Mouse (Mus musculus) testis, adult 2 months (tissue): ENCODE measurements around the gene Clspn. TPM values are rescaled to one million over a fixed set of nuclear protein-coding genes. Genes with fewer than 3 reads are reported as not detected.
A peak's percentile ranks its signal among the peaks of the same experiment; 100 is the strongest.

Experiments
- H3K27ac ChIP-seq: fragments of 200-500 bp; 2 replicates; pipeline ENCODE4 v1.5.1; 2012; ENCODE audit warnings: low read depth, low read length; ENCODE audit not compliant: control insufficient read depth, insufficient read depth
- H3K27me3 ChIP-seq: fragments of 200-500 bp; 2 replicates; pipeline ENCODE4 v1.6.1; 2012; ENCODE audit warnings: mild to moderate bottlenecking, low read length, moderate library complexity; ENCODE audit not compliant: control insufficient read depth, insufficient read depth
- H3K36me3 ChIP-seq: fragments of 200-500 bp; 2 replicates; pipeline ENCODE4 v1.6.1; 2012; ENCODE audit warnings: mild to moderate bottlenecking, low read length; ENCODE audit not compliant: control insufficient read depth, insufficient read depth
- H3K4me1 ChIP-seq: fragments of 200-500 bp; 2 replicates; pipeline ENCODE4 v1.6.1; 2012; ENCODE audit warnings: low read length; ENCODE audit not compliant: control insufficient read depth, insufficient read depth
- H3K4me3 ChIP-seq: fragments of 200-500 bp; 2 replicates; pipeline ENCODE4 v1.5.1; 2012; ENCODE audit warnings: low read depth, mild to moderate bottlenecking, low read length, moderate library complexity, mixed read lengths; ENCODE audit not compliant: control insufficient read depth
- CTCF ChIP-seq: fragments of 200-500 bp; IDR thresholded peaks from 2 replicates; pipeline ENCODE4 v1.5.1; 2012; ENCODE audit warnings: low read depth, mild to moderate bottlenecking, inconsistent platforms, low read length, moderate library complexity; ENCODE audit not compliant: control insufficient read depth, insufficient read depth, insufficient replicate concordance
- POLR2A ChIP-seq: fragments of 200-500 bp; IDR thresholded peaks from 2 replicates; pipeline ENCODE4 v1.6.1; 2012; ENCODE audit warnings: low read depth, mild to moderate bottlenecking, inconsistent platforms, low read length, moderate library complexity; ENCODE audit not compliant: control insufficient read depth
- polyA plus RNA-seq: library from polyadenylated mRNA; depleted of rRNA; stranded (reverse); fragments of >200 nt; gene quantifications from 2 replicates; pipeline ENCODE4 v1.2.3, GENCODE M21; 2012

Gene Clspn
- polyA plus RNA-seq, 1 experiment: 2.2 TPM

- no peaks in the 10 kb centered on the region for H3K27me3 ChIP-seq
- H3K27ac ChIP-seq: no peak overlapping the region
- TF ChIP-seq CTCF (no peak), POLR2A (no peak)
- peaks cover 11% of the 10 kb centered on the region for H3K4me1 ChIP-seq
- no peak overlapping the region for H3K4me3 ChIP-seq
- H3K36me3 ChIP-seq: no peaks in the 10 kb centered on the region
Measured at GRCm38 (mm10) chr4:126616312-126616711, 59.6 kb downstream of the Clspn start.

DNA sequence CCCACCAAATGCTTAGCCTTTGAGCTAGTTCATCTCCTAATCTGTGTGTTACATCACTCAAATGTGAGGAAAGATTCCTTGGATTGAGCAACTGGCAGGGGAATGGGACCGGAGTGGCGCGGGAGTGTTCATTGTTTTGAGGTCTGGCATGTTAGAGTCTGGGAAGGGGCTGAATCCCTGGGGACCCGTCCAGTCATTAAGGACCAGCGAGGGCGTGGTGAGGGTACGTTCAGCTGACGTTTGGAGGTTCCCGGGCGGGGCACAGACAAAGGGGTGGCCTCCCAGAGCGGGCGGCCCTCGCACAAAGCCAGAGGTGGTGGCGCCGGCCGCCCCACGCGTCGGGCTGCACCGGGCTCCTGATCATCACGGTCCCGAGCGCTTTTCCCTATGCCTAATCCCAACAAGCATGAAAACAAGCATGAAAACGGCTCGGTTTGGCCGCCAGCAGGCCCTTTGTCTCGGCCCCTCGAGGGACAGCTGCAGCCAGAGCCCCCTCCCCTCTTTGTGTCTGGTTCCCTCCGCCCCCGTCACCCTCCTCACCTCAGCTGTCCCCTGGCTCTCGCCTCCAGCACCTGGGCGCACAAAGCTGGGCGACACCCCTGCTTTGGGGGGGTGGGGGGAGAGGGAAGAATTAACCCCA is 63.1 kb downstream of the Clspn start:
- H3K4me3 ChIP-seq: peak overlapping the region; percentile 54
- H3K27me3 ChIP-seq: no peaks in the 10 kb centered on the region
- H3K27ac ChIP-seq: no peak overlapping the region

GRCm38 (mm10) chr4:126620349-126620874 is 63.7 kb downstream of the Clspn start:
- Histone ChIP-seq H3K27ac (no peak overlapping the region), H3K4me1 (peaks cover 12% of the 10 kb centered on the region), H3K4me3 (no peak overlapping the region; the same call in 1 of the 2 replicates), H3K27me3 (no peaks in the 10 kb centered on the region), H3K36me3 (no peaks in the 10 kb centered on the region)
- TF ChIP-seq POLR2A: no peak
- no peak for TF ChIP-seq CTCF

More for the DNA sequence above, 63.1 kb downstream of the Clspn start:
- peaks cover 11% of the 10 kb centered on the region for H3K4me1 ChIP-seq
- TF ChIP-seq CTCF: no peak
- no peak for TF ChIP-seq POLR2A
- no peaks in the 10 kb centered on the region for H3K36me3 ChIP-seq

GRCm38 (mm10) chr4:126627021-126627681 is 70.4 kb downstream of the Clspn start:
- H3K4me1 ChIP-seq: peaks cover 9% of the 10 kb centered on the region
- TF ChIP-seq CTCF (peak; percentile 10; the same call in 1 of the 2 replicates), POLR2A (no peak)
- H3K27ac ChIP-seq: no peak overlapping the region
- H3K4me3 ChIP-seq: peak overlapping the region; percentile 69
- no peaks in the 10 kb centered on the region for H3K36me3 ChIP-seq
- no peaks in the 10 kb centered on the region for H3K27me3 ChIP-seq

- no peak overlapping the region for H3K4me3 ChIP-seq
- peaks cover 4% of the 10 kb centered on the region for H3K4me1 ChIP-seq
- no peaks in the 10 kb centered on the region for H3K36me3 ChIP-seq
- H3K27me3 ChIP-seq: no peaks in the 10 kb centered on the region
- TF ChIP-seq POLR2A (no peak), CTCF (no peak)
- H3K27ac ChIP-seq: no peak overlapping the region
Measured at GRCm38 (mm10) chr4:126631922-126632321, 75.2 kb downstream of the Clspn start.

DNA sequence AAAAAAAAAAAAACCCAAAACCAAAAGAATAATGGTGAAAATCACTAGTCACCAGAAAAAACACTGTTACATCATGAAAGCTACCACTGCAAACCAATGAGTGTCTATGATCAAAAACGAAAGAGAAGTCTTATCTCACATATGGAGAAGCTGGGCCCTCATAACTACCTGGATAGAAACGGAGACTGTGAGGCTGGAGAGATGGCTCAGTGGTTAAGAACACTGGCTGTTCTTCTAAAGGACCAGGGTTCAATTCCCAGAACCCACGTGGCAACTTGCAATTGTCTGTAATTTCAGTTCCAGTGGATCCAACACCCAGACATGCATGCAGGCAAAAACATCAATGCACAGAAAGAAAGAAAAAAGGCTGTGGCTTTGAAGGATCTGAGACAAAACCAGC is 75.9 kb downstream of the Clspn start:
- no peak overlapping the region for H3K4me3 ChIP-seq
- no peak overlapping the region for H3K27ac ChIP-seq
- TF ChIP-seq POLR2A: no peak
- peaks cover 2% of the 10 kb centered on the region; the same call in 1 of the 2 replicates for H3K4me1 ChIP-seq
- H3K27me3 ChIP-seq: no peaks in the 10 kb centered on the region
- no peaks in the 10 kb centered on the region for H3K36me3 ChIP-seq

DNA sequence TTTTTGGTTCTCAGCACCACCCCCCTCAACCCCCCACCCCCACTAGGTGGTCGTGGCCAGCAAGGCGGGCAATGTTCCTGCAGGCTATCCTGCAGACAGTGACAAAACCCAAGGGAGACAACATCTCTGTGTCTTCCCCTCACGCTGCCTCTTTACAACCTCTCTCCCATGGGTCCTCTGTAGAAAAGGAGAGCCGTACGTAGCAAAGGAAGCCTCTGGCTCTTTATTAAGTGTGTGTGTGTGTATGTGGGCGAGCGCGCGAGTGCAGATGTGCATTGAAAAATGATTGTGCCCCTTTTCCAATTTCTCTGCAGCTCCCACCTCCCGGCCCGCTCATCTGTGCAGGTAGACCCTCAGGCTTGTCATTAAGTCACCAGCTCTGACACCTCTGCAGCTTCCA is 79.6 kb downstream of the Clspn start:
- no peak for TF ChIP-seq CTCF
- TF ChIP-seq POLR2A: no peak
- no peak overlapping the region for H3K27ac ChIP-seq
- H3K36me3 ChIP-seq: no peaks in the 10 kb centered on the region
- no peak overlapping the region for H3K4me3 ChIP-seq
- H3K27me3 ChIP-seq: no peaks in the 10 kb centered on the region
- peaks cover 2% of the 10 kb centered on the region; the same call in 1 of the 2 replicates for H3K4me1 ChIP-seq
